8 mouse cellular contexts compared by ENCODE assay signal in the genomic region with DNA sequence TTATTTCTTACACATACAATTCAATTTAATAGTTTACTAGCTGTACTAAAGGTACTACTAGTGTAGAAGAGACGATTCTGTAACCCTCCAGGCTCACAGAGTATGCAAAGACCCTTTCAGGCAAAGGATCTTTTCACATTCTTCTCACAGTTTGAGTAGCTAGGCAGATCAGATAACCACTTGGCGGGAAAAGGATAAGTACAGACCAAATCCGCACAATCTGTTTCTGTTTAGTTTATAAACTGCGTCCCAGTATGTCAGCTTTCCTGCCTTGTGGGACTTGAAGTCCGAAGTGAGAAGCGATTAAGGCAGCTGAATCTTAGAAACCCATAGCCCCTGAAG. TPM values are rescaled to one million over a fixed set of nuclear protein-coding genes. Genes with fewer than 3 reads are reported as not detected.
DNase-seq lines count a peak whose midpoint lies in the region; ATAC-seq and TF ChIP-seq lines count a peak whose summit lies in the region.

No protein-coding gene starts in this region.

- H3K27ac ChIP-seq in heart, postnatal 0 days (ENCODE audit: low read depth) = peak overlapping the region; percentile 36; the same call in 1 of the 2 replicates
- peak overlapping the region; percentile 42; the same call in 1 of the 2 replicates for H3K27ac ChIP-seq in bone marrow macrophage, adult 2 months (ENCODE audit: insufficient read depth, low read depth, low read length)
- H3K27ac ChIP-seq in hindbrain, embryonic 15.5 days (replicated peaks) = peak overlapping the region; percentile 81
- H3K27ac ChIP-seq in midbrain, embryonic 14.5 days (replicated peaks; ENCODE audit: low read depth, low read length) = peak overlapping the region; percentile 92

- H3K27me3 ChIP-seq in heart, postnatal 0 days (ENCODE audit: control insufficient read depth, insufficient read depth, low read length) = no peaks in the 10 kb centered on the region
- no peaks in the 10 kb centered on the region for H3K27me3 ChIP-seq in hindbrain, embryonic 15.5 days
- no peaks in the 10 kb centered on the region for H3K27me3 ChIP-seq in midbrain, embryonic 14.5 days (ENCODE audit: control insufficient read depth, insufficient read depth, low read length)

- H3K4me2 ChIP-seq in heart, postnatal 0 days (ENCODE audit: low read depth, low read length) = peak overlapping the region; percentile 75
- peak overlapping the region; percentile 59 for H3K4me2 ChIP-seq in hindbrain, embryonic 15.5 days
- H3K4me2 ChIP-seq in midbrain, embryonic 14.5 days (ENCODE audit: low read length) = peak overlapping the region; percentile 53

- TF ChIP-seq EP300 in heart, postnatal 0 days (IDR thresholded peaks at IDR 0.05; ENCODE audit: low read depth) = no peak

- no peak for TF ChIP-seq POLR2A in bone marrow macrophage, adult 2 months (IDR thresholded peaks at IDR 0.05; ENCODE audit: borderline replicate concordance, low read depth, low read length)

- 1% methylated on average over 6 of the region's 6 CpGs for WGBS in heart, postnatal 0 days
- under 1% methylated on average over 6 of the region's 6 CpGs for WGBS in hindbrain, embryonic 15.5 days
- WGBS in midbrain, embryonic 14.5 days = under 1% methylated on average over 6 of the region's 6 CpGs

- H3K9me3 ChIP-seq in heart, postnatal 0 days (replicated peaks; ENCODE audit: control insufficient read depth, low read length) = no peaks in the 10 kb centered on the region
- H3K9me3 ChIP-seq in hindbrain, embryonic 15.5 days = no peaks in the 10 kb centered on the region
- no peaks in the 10 kb centered on the region for H3K9me3 ChIP-seq in midbrain, embryonic 14.5 days (ENCODE audit: control insufficient read depth, low read length)

- no peak for DNase-seq in heart, postnatal 0 days (ENCODE audit: low spot score)
- no peak for DNase-seq in heart, adult 11 months
- DNase-seq in midbrain, embryonic 14.5 days = no peak
- DNase-seq in cerebellum, adult 9-10 months = no peak
- DNase-seq in thymus, postnatal 0 days (ENCODE audit: low spot score) = no peak
- DNase-seq in urinary bladder, postnatal 4 days (ENCODE audit: low spot score in 2 of 2) = no peak

- H3K4me3 ChIP-seq in heart, postnatal 0 days (ENCODE audit: low read depth, low read length) = peak overlapping the region; percentile 90
- peak overlapping the region; percentile 56 for H3K4me3 ChIP-seq in bone marrow macrophage, adult 2 months (ENCODE audit: insufficient read depth, low read length)
- peak overlapping the region; percentile 66 for H3K4me3 ChIP-seq in hindbrain, embryonic 15.5 days
- H3K4me3 ChIP-seq in midbrain, embryonic 14.5 days (replicated peaks; ENCODE audit: low read depth, low read length) = peak overlapping the region; percentile 76

- H3K4me1 ChIP-seq in heart, postnatal 0 days (ENCODE audit: control insufficient read depth, insufficient read depth) = no peaks in the 10 kb centered on the region; the same call in 1 of the 2 replicates
- peaks cover 2% of the 10 kb centered on the region; the same call in 1 of the 2 replicates for H3K4me1 ChIP-seq in bone marrow macrophage, adult 2 months (ENCODE audit: control insufficient read depth, insufficient read depth, low read length)
- H3K4me1 ChIP-seq in hindbrain, embryonic 15.5 days (replicated peaks) = peaks cover 14% of the 10 kb centered on the region
- H3K4me1 ChIP-seq in midbrain, embryonic 14.5 days (ENCODE audit: control insufficient read depth, insufficient read depth, low read length) = peaks cover 15% of the 10 kb centered on the region

- ATAC-seq in heart, postnatal 0 days (ENCODE audit: insufficient read depth, low read depth) = no peak
- ATAC-seq in hindbrain, embryonic 15.5 days (ENCODE audit: low FRiP score, low read depth) = no peak
- ATAC-seq in midbrain, embryonic 14.5 days (ENCODE audit: low FRiP score, low TSS enrichment) = no peak

- no peak overlapping the region for H3K9ac ChIP-seq in heart, postnatal 0 days (replicated peaks; ENCODE audit: low read depth, low read length)
- H3K9ac ChIP-seq in hindbrain, embryonic 15.5 days = peak overlapping the region; percentile 42
- peak overlapping the region; percentile 29; the same call in 1 of the 2 replicates for H3K9ac ChIP-seq in midbrain, embryonic 14.5 days (replicated peaks; ENCODE audit: low read length)

- H3K36me3 ChIP-seq in heart, postnatal 0 days (replicated peaks; ENCODE audit: control insufficient read depth, insufficient read depth, low read length) = no peaks in the 10 kb centered on the region
- no peaks in the 10 kb centered on the region for H3K36me3 ChIP-seq in hindbrain, embryonic 15.5 days
- H3K36me3 ChIP-seq in midbrain, embryonic 14.5 days (ENCODE audit: control insufficient read depth, insufficient read depth, low read length) = 0 out of 2 replicates have a peak, but pooled peaks cover 8% of the 10 kb centered on the region

- TF ChIP-seq CTCF in heart, postnatal 0 days (IDR thresholded peaks at IDR 0.05; ENCODE audit: low read depth) = no peak
- no peak for TF ChIP-seq CTCF in bone marrow macrophage, adult 2 months (IDR thresholded peaks at IDR 0.05; ENCODE audit: low read depth, low read length)

RNA-seq across cellular contexts. Expression of a gene that starts 0.3 kb away (rescaled TPM):
- 10.2 and 19.6 TPM in 2 replicates for total RNA-seq in heart, postnatal 0 days (2014; rRNA removed; ENCODE audit: low replicate concordance)
- polyA plus RNA-seq in heart, postnatal 0 days (2015; fragmentation: Nextera tagmentation; extraction: Ambion mirVana) = 20.1 and 20.5 TPM in 2 replicates
- 14.3 and 18.4 TPM in 2 replicates for polyA plus RNA-seq in bone marrow macrophage, adult 2 months (2012; ENCODE audit: insufficient read depth, insufficient read length, missing spikeins)
- 52.1 and 57.0 TPM in 2 replicates for polyA plus RNA-seq in hindbrain, embryonic 15.5 days (2015; fragmentation: Nextera tagmentation; extraction: Ambion mirVana)
- 40.5 and 46.7 TPM in 2 replicates for polyA plus RNA-seq in midbrain, embryonic 14.5 days (2014; fragmentation: Nextera tagmentation; extraction: Ambion mirVana)
- polyA plus RNA-seq in thymus, postnatal 0 days (2015; fragmentation: Nextera tagmentation; extraction: Ambion mirVana) = 24.0 and 28.5 TPM in 2 replicates

RNA-seq across cellular contexts. Expression of a gene that starts 14.9 kb away (rescaled TPM):
- 50.3 and 53.1 TPM in 2 replicates for total RNA-seq in heart, postnatal 0 days (2014; rRNA removed; ENCODE audit: low replicate concordance)
- polyA plus RNA-seq in heart, postnatal 0 days (2015; fragmentation: Nextera tagmentation; extraction: Ambion mirVana) = 12.4 and 12.8 TPM in 2 replicates
- 15.5 and 19.5 TPM in 2 replicates for polyA plus RNA-seq in bone marrow macrophage, adult 2 months (2012; ENCODE audit: insufficient read depth, insufficient read length, missing spikeins)
- 23.9 and 25.0 TPM in 2 replicates for polyA plus RNA-seq in hindbrain, embryonic 15.5 days (2015; fragmentation: Nextera tagmentation; extraction: Ambion mirVana)
- polyA plus RNA-seq in midbrain, embryonic 14.5 days (2014; fragmentation: Nextera tagmentation; extraction: Ambion mirVana) = 34.7 and 37.0 TPM in 2 replicates
- 14.4 and 15.7 TPM in 2 replicates for polyA plus RNA-seq in thymus, postnatal 0 days (2015; fragmentation: Nextera tagmentation; extraction: Ambion mirVana)

Comparison
In these comparisons a context has a peak if more than half of its experiments do, and no peak if none do; other contexts are left out.
1. H3K27ac ChIP-seq: peak in every context shown above with its lines; median percentile 92 in midbrain, embryonic 14.5 days; 81 in hindbrain, embryonic 15.5 days; 42 in bone marrow macrophage, adult 2 months; 36 in heart, postnatal 0 days.